Mouse (Mus musculus): ENCODE measurements at regions not wholly inside any gene's neighbourhood (a gene's known extent, or its start where the extent isn't known, plus 50 kb on each side); places are given as distances from the start of the nearest gene placed in this dataset.

- no peak for TF ChIP-seq CTCF (IDR thresholded peaks at IDR 0.05)
- no peak for TF ChIP-seq POLR2A (IDR thresholded peaks at IDR 0.05; ENCODE audit: insufficient read depth, low read depth, low read length)
Observed at GRCm38 (mm10) chr10:70788814-70789452, 133.2 kb upstream of the Phyhipl start.

Data from heart, adult 2 months (tissue).